Mouse (Mus musculus) splenic B cell, adult 2 months (primary cell): ENCODE measurements around the gene Pcsk2.

ENCODE experiments used
- DNase-seq: peaks from one replicate; pipeline ENCODE4 v3.0.0-alpha.2; 2011; ENCODE audit warnings: low read depth, low spot score
- H3K27me3 ChIP-seq: 2 replicates; pipeline ENCODE4 v1.6.1; 2012; ENCODE audit warnings: mild to moderate bottlenecking, low read length, moderate library complexity, mixed read lengths; ENCODE audit not compliant: control insufficient read depth, poor library complexity, insufficient read depth, severe bottlenecking
- H3K36me3 ChIP-seq: 2 replicates; pipeline ENCODE4 v1.6.1; 2012; ENCODE audit warnings: mild to moderate bottlenecking, low read length, moderate library complexity, mixed read lengths; ENCODE audit not compliant: control insufficient read depth, poor library complexity, insufficient read depth, severe bottlenecking

Gene Pcsk2

DNA sequence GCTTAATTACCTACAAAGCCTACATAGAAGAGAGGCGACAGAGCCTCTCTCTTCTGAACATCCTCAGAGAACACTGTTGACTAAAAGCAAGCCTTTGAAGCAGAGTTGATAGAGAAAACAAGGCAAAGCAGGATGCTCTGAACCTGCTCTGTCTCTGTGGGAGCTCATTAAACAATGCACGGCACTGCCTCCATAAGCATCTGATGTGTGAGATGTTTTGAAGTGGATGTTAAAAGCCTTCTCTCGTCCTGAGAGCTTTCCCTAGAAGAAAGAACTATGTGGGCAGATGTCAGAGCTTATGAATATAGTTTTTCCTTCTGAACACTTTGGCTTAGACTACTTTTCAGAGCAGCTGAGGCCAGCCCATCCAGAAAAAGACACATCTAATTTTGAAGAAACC is 145.3 kb downstream of the Pcsk2 start:
- Histone ChIP-seq H3K27me3 (no peaks in the 10 kb centered on the region), H3K36me3 (no peaks in the 10 kb centered on the region)
- no peak for DNase-seq

DNA sequence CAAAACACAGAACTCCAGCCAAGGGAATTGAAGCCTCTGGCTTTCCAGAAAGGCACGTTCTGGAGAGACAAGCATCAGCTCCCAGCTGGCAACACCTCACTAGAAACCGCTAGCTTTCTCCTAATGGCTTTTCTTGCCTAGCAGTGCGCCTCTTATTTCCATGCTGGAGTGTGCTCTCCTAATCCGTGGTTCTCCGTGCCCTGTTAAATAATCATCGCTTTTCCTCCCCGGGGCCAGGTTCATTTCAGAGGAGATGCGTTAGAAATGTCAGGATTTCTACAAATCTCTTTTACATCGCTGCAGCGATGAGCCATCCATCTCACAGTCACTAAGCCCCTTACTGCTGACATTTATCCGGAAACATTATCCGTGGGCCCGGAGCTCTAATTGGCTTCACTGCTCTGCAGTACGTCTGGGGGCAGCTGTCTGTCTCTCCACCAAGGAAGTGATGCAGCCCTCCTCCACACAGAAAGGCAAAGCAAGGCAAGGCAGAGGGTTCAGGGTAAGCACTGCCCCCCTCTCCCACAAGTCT is 150.1 kb downstream of the Pcsk2 start:
- Histone ChIP-seq H3K27me3 (no peaks in the 10 kb centered on the region), H3K36me3 (no peaks in the 10 kb centered on the region)
- no peak for DNase-seq

DNA sequence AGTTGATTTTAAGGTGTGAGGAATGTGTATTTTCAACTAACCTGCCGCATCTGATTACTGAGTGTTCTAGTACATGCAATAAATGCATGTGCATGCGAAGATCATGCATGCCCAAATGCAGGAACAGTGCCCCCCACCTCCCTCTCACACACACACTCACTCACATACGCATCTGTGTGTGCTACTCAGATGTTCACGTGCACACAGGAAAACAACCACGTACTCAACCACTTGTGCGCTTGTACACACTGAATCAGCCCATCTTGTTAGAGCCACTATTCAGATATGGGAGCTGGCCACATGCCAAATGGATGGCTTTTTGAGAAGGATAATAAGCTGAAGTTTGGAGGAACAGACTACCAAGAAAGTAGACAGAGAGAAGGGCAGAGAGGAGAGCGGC is 150.7 kb downstream of the Pcsk2 start:
- no peaks in the 10 kb centered on the region for H3K36me3 ChIP-seq
- no peaks in the 10 kb centered on the region for H3K27me3 ChIP-seq
- DNase-seq: no peak

DNA sequence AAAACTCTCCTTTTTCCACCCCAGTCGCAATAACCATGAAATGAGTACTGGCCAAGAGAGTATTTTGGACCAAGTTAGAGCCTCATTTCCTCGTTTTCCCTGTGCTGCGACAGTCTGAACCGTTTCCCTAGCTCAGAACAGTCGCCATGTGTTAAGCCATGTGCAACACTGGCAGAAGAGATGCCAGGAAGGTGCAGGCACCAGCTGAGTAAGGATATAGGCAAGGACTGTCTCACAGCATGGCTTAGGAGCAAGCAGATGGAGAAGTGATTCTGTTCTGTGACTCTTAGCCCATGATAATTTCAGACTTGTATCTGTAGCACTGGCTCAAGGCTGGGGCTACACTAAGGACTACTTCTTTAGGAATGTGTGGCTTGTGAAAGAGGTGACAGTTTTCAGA is 155.2 kb downstream of the Pcsk2 start:
- Histone ChIP-seq H3K36me3 (no peaks in the 10 kb centered on the region), H3K27me3 (no peaks in the 10 kb centered on the region)
- no peak for DNase-seq

DNA sequence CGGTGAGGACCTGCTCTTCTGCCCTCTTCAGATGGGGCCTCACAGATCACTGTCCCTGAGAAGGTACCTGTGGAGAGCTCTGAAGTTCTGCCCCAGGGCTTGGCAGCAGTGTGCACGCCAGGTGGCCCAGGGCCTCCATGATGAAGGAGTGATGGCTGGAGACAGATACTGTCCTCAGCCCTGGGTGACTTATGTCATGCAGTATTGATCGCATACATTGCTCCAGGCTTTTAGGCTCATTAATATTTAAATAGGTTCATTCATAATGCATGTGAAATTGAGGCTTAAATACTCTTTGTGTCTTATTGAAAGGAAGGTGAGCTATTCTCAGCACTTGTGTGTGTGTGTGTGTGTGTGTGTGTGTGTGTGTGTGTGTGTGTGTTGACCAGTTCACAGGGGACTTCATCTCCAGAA is 157.0 kb downstream of the Pcsk2 start:
- DNase-seq: no peak
- no peaks in the 10 kb centered on the region for H3K36me3 ChIP-seq
- H3K27me3 ChIP-seq: no peaks in the 10 kb centered on the region

DNA sequence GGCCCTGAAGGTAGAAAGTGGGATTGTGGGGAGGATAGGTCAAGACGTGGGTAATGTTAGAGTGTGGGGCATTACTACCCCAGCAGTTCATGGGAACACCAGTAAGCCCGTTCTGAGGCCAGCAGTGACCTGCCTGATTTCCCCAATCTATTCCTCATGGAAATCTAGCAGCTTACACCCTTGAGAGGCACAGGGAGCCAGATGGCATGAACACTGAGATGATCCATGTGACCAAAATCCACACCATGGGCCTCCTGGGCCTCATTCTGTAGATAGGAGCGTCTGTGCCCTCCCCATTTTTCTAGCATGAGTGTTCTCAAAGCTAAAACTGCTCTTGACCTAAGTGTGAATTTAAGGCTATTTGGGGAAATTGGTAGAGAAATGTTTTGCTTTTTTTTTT is 162.2 kb downstream of the Pcsk2 start:
- Histone ChIP-seq H3K27me3 (no peaks in the 10 kb centered on the region), H3K36me3 (no peaks in the 10 kb centered on the region)
- no peak for DNase-seq

DNA sequence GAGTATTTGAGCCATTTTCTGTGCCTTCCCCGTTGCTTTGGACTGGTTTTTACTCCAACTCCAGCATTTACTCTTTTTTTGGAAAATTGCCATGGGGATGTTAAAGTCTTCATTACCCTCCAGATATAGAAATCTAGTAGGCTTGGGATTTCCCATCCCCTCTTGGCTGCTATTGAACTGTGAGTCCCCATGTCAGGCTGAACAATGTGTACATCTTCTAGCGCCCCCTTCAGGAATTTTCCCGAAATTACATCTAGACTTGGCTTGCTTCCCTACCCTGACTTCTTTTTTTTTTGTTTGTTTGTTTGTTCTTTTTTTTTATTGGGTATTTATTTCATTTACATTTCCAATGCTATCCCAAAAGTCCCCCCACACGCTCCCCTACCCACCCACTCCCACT is 163.3 kb downstream of the Pcsk2 start:
- Histone ChIP-seq H3K27me3 (no peaks in the 10 kb centered on the region), H3K36me3 (no peaks in the 10 kb centered on the region)
- DNase-seq: no peak

DNA sequence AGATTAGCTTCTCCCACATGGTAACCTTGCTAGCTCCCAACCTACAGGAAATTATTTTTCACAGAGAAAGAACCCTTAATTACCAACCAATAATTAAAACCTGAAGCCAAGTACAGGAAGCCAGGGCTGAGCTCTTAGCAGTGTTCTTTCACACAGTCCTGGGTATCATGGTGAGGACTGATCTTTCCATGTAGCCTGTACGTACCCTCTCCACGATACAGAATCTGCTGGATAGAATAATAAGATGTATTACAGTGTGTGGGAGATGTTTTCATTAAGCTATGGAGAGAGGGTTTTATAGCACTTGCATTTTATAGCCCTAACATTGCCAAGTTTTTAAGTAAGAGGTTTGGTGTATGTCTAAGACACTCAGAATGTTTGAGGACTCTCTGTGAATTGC is 164.0 kb downstream of the Pcsk2 start:
- no peaks in the 10 kb centered on the region for H3K36me3 ChIP-seq
- H3K27me3 ChIP-seq: no peaks in the 10 kb centered on the region

DNA sequence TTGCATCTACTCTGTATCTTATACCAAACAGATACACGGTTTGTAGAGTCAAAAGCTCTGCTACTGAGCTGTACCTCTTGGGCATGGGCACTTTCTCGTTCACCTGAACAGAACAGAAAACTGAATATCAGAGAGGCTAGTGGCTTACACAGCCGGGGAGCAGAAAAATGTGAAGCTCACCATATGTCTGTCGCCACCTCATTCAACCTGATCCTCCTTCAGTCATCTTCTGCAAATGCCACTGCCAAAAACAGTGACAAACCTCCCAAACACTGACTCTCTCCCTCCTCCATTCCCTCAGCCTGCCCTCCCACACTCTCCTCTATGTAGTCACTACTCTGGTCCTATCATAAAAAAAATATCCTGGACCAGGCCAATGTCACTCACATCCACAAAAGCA is 165.9 kb downstream of the Pcsk2 start:
- H3K36me3 ChIP-seq: no peaks in the 10 kb centered on the region
- no peak for DNase-seq
- no peaks in the 10 kb centered on the region for H3K27me3 ChIP-seq

More for the DNA sequence above, 164.0 kb downstream of the Pcsk2 start:
- DNase-seq: no peak

DNA sequence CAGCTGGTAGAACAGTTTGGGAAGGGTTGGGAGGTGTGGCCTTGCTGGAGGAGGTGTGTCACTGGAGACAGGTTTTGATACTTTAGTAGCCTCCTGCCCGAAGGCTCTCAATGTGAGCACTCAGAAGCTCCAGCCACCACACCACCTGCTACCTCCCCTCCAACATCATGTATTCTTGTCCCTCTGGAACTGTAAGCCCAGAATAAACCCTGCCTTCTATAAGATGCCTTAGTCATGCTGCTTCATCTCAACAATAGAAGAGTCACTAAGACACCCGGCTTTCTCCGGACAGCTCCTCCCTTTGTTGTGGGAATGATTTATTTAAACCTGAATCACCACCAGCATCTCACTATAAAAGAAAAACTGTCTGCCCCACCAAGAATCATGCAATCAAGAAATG is 166.9 kb downstream of the Pcsk2 start:
- DNase-seq: no peak
- Histone ChIP-seq H3K27me3 (no peaks in the 10 kb centered on the region), H3K36me3 (no peaks in the 10 kb centered on the region)

DNA sequence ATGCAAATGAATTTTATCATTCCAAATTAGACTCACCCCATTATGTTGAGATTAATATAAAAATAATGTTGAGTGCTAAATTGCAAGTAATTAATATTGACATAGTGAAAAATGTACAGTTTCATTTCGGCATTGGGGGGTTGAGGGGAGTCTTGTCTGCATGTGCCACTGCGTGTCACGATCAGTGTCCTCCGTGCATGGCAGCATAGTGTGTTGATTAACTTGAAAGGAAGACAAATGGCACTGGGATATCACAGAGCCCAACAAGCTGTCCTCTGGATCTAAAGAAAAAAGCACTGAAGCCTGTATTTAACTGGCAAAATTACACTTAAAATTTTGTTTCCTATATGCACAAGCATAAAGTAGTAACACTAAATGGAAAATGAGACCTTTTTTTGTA is 167.9 kb downstream of the Pcsk2 start:
- DNase-seq: no peak
- Histone ChIP-seq H3K27me3 (no peaks in the 10 kb centered on the region), H3K36me3 (no peaks in the 10 kb centered on the region)

DNA sequence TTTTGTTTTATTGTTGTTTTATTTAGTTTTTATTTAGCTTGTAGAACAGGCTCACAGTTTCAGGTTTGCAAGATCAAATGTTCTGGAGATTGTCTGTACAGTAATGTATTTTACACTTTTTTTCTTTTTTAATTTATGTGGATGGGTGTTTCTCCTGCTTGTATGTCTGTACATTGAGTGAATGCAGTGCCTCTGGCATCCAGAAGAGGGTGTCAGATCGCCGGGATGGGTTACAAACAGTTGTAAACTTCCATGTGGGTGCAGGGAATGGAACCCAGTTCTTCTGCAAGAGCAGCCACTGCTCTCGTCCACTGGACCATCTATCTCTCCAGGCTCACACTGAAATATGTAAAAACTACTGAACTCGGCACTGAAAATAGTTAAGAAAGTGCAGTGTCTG is 169.2 kb downstream of the Pcsk2 start:
- DNase-seq: no peak
- H3K36me3 ChIP-seq: no peaks in the 10 kb centered on the region
- no peaks in the 10 kb centered on the region for H3K27me3 ChIP-seq

DNA sequence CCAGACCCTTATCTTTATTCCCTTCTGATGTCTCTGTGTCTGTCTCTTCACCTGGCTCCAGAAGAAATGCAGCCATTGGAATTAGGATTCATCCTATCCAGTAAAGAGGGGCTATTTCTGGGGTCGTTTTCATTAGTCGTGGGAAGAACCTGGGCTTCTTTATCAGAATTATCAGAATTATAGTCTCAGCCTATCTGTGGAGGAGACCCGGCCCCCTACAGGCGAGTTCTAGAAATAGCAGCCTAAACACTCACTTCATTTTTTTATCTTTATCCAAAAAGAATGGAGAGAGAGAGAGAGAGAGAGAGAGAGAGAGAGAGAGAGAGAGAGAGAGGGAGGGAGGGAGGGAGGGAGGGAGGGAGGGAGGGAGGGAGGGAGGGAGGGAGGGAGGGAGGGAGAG is 177.3 kb downstream of the Pcsk2 start:
- Histone ChIP-seq H3K36me3 (no peaks in the 10 kb centered on the region), H3K27me3 (no peaks in the 10 kb centered on the region)
- DNase-seq: no peak

DNA sequence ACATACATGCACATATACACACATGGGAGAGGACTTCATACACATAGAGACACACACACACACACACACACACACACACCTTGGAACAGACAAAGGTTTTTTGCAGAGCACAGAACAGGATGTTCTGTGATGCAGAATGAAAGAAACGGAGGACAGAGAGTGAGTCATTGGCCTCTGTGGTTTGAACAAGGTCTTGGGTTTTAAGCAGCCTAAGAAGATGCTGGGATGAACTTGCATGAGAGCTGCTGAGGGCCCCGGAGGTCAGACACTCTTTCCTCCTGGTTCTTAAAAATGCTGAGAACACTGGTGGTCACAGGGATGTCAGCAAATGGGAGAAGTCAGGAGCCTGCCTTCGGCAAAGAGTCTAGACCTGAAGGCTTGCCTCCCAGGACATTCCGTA is 178.1 kb downstream of the Pcsk2 start:
- DNase-seq: no peak
- H3K36me3 ChIP-seq: no peaks in the 10 kb centered on the region
- no peaks in the 10 kb centered on the region for H3K27me3 ChIP-seq

DNA sequence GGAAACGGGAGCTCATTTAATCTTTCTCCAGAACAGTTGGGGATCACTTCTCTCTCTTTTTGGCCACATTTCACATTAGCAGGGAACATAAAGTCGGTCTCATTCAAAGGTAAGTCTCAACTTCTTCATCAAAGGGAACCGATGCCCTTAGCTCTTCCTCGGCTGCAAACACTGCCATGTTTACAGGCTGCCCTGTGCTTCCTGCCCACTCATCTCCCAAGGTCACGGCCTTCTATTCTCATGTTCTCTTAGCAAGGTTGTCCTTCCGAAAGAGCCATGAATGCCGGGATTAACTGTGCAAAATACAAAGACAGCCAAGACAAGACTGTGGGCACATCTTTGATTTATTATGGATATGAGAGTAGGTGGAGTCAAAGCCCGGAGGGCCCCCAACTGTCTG is 178.8 kb downstream of the Pcsk2 start:
- H3K36me3 ChIP-seq: no peaks in the 10 kb centered on the region
- H3K27me3 ChIP-seq: no peaks in the 10 kb centered on the region
- DNase-seq: no peak

DNA sequence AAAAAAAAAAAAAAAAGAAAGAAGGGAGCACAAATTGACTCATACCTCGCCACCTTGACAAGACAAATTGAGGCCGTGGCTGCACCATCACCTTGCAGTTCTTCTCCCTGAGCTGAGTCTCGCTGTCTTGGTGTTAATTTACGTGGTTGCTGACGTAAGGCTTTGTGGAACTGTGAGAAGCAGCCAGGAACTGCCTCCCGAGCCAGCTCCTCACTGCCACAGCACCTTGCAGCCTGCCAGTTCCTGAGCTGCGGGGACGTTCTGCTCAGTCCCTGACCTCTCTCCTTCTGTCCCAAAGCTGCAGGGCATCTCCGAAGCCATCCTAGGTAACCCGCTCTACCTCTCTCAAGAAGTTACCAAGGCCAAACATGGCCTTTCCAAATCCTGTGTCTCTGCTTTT is 186.5 kb downstream of the Pcsk2 start:
- no peak for DNase-seq
- Histone ChIP-seq H3K27me3 (no peaks in the 10 kb centered on the region), H3K36me3 (no peaks in the 10 kb centered on the region)
